Mouse (Mus musculus) urinary bladder, postnatal 36 days (tissue): ENCODE measurements around the gene Gabbr1.
"Not testable (repeated sequence)": the region's sequence is repeated elsewhere in the genome, so short reads cannot be mapped to it uniquely, and the experiment has no call there.

Source experiments
- DNase-seq, 2 experiments: peaks; one replicate each; pipeline ENCODE4 v3.0.0; 2022; ENCODE audit warnings: low spot score in 2 of 2, mixed read lengths in 1 of 2

Gene Gabbr1

DNA sequence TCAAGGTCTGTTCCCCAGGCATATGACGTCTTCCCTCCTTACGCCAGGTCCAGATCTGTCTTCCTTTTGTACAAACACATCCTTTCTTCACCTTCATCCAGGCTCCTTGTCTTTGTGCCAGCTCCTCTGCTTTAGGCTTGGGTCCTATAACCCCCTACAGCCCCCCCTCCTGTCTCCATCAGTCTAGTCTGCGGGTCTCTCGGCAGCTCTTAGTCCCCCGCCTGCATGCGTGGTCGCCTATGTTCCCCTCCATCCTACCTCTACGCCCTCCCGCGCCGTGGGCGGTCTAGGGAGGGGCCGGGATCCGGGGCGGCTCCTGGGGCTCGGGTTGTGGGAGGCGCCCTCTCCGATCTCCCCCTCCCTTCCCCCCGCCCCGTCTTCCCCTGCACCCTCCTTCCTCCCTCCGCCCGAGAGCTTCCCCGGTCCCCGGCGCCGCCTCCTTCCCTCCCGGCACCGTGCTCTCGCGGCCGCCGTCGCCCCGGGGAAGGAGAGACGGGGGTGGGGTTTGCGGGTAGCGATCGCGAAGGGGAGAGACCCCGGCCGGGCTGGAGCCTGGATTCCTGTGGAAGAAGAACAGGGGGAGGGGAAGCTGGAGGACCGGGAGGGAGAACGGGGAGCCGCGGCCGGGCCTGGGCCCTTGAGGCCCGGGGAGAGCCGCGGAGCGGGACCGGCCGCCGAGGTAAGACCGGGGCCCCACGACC is at the start of gene Gabbr1:
Gabbr1 (plus strand) TSS at position 356 of the 701 bp plus-strand sequence.
- DNase-seq: peak; percentile 62 to 78

DNA sequence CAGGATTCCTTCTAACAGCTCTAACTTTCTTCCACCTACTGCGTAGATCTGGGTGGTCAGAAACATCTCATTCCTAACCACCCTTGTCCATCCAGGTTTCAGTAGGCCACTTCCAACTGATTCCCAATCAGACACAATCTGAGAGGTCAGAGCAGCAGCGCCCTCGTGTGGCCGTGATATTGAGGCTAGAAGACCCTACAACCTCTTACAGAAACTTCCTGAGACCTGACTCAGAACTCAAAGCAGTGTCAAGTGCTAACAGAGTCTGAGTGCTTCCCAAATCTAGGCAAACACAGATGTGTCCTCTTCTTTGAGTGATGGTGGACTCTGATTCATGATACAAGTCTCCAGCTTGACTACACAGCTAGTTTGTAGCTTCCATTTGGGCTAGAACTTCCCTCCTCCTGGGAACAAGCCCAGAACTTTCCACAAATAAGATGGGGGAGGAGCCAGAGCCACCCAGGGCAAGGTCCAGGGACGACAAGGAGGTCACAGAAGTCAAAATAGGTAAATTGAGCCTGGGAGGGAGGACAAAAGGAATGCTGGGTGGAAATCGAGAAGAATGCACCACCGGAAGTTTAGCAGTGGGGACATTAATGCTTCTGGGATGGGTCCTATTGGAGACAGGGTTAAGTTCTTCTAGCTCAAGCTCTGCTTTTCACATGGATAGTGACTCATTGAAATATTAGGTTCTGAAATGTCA is 48.6 kb upstream of the Gabbr1 start:
- DNase-seq: peak; percentile 55 to 75

DNA sequence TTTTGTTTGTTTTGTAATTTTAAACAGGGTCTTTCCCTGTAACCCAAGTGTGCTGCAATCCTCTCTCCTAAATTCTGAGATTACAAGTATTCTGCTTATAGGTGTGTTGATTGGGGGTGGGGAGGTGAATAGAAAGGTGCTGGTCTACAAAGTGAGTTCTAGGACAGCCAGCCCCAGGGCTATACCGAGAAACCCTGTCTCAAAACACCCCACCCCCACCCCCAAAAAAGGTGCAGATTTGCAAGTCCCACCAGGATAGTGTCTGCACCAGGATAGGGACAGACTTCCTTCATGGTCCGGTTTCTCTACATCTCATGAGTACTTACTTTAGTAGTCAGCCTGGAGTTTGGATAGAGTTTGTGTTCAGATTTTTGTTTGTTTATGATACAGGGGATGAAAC is 47.3 kb upstream of the Gabbr1 start:
- DNase-seq: no peak

DNA sequence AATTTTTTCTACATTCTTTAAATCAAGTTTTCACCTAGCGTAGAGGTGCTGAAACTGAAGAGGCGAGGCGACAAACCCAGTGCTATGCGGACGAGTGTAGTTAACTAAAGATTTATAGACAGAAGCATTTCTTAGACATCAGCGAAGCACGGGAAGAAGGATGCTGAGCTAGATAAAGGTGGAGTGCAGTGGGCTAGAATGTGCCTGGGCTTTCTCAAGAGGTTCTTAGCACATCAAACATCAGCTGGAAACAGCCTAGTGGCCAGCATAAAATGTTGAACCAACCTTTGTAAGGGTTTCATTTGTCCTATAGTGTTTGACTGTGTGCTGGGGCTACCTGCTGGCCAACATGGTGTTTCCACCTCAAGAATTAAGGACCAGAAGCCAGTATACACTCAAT is 44.9 kb upstream of the Gabbr1 start, which contains the start of gene Zfp57:
Zfp57 (plus strand) TSS at position 301 of the 400 bp plus-strand sequence.
- no peak for DNase-seq

DNA sequence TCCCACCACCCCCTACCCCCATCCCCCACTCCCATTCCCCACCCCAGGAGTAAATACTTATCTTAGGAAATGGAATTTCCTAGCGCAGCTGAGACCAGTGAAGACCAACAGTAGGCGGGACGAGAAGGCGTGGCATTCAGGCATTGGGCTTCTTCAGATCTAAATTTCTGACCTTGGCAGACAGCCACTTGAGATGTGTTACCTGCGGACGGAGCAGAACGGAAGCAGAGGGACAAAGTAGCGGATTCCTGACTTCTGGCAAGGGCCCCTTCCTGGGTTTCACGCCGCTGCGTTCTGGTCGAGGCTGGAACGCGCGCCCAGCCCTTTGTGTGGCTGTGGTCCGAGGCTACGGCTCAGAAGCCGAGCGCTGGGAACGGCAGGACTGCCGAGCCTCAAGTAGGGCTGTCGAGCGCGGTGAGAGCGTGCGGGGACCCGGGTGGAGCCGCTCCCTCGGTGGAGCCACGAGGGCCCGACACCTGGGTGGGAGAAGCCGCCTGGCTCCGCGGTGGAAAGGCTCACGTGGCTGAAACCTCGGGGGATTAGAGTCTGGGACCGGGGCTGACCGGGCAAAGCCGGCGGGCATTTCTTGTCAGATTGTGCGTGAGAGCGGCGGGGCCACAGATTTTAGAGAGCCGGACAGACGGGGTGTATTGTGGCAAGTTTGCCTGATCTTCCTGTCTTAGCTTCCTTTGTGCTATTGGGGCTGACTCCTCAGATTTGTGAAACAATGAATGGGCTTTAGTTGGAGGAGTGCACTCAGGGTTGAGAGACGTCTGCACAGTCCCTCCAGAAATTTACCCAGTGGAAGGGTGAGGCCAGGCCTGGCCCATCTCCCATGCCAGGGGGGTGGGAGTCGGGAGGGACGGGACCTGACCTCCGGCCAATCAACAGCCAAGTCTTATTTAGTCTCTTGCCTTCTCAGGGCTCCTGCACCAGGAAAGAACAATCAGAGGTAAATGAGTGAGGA is 43.1 kb upstream of the Gabbr1 start:
- DNase-seq: peak; percentile 46 to 53

DNA sequence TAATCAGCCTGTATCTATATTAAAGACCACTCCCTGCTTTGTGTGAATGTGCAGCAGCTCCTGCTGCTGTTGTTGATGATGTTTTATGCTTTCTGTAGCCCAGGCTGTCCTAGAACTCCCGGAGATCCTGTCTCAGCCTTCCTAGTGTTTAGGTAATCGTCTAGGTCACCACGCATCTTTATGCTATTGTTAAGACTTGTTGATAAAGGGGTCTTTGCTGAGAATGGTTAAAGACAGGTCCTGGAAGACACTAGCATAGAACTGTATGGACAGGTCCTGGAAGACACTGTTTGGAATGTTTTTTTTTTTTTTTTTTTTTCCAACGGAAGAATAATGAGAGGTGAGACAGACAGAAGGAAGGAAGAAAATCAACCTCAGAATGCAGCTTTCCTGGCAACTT is 42.4 kb upstream of the Gabbr1 start:
- DNase-seq: no peak

DNA sequence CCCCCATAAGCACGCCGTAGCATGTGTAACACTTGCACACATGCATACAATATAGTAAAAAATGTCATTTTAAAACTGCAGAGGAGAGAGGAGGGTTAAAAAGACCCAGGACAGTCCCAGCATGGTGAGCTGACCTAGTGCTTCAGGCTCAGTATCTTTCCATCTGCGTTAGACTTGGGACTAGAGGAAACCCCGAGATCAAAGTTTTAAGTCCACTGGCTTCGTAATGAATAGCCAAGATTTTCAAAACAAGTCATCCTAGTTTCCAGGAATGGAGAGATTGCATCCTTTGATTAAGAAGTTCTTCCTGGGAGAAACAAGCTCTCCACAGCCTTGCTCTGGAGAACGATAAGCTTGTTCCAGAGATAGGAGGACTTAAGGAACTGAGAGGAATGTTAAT is 37.6 kb upstream of the Gabbr1 start:
- DNase-seq: no peak

DNA sequence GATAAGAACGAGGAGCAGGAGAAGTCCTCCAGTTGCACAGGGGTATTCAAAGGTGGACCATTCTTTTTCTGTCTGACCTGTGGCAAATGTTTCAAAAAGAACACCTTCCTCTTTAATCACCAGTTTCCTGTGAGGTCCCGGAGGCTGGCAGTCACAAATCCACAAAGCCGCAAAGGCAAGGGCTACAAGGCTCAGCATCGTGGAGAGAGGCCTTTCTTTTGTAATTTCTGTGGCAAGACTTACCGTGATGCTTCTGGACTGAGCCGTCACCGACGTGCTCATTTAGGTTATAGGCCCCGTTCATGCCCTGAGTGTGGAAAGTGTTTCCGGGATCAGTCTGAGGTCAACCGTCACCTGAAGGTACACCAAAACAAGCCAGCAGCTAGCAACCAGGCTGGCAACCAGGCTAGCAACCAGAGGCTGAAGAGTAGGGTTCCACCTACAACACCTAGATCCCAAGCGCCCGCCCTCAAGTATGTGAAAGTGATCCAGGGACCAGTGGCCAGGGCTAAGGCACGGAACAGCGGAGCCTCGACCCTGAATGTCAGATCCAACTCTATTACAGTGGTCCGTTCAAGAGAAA is 36.2 kb upstream of the Gabbr1 start:
- no peak for DNase-seq

DNA sequence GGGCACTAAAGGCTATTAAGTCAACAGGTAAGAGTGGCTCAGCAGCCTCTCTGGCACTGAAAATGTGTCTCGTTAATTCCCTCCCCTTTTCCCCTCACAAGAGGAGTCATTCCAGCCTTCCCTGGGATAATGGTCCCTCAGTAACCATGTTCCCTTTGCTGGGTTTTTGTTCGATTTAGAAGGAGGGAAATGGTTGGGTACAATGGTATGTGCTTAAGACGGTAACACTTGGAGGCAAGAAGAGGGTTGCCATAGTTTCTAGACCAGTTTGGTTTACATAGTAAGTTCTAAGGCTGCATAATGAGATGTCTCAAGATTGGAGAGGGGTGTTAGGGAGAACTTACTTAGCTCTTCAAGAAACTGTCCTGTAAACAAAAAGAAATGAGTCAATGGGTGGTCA is 34.0 kb upstream of the Gabbr1 start:
- no peak for DNase-seq

DNA sequence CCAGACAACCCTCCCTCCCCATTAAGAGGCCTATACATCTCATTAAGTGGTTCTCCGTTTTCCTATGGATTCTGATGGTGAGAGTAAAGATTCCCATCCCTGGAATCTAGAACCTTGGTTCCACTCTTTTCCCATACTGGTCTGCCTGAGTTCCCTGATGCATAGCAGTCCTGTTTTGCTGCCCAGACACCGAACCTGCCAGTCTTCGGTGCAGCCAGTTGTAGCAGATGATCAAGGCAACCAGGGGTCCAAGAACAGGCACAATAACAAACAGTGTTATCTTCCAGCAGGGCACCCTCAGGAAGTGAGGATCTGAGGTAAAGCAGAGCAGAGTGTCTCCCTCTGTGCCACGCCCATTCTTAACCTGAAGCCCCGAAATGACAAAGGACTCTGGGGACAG is 33.6 kb upstream of the Gabbr1 start:
- no peak for DNase-seq

DNA sequence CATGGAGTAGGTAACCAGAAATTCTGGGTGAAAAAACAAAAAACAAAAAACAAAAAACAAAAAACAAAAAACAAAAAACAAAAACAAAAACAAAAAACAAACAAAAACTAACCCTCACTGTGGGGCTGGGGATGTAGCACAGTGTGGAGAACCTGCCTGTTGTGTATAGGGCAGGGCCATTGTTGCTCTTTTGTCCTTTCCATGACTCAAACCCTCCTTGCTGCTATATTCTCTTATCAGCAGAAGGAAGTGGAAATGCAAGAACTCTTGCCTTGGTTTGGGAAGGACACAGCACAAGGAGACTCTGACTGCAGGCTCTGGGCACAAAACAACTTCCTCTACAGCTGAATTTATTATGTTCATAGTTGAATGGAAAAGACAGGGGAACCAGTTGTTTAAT is 29.4 kb upstream of the Gabbr1 start:
- no peak for DNase-seq

DNA sequence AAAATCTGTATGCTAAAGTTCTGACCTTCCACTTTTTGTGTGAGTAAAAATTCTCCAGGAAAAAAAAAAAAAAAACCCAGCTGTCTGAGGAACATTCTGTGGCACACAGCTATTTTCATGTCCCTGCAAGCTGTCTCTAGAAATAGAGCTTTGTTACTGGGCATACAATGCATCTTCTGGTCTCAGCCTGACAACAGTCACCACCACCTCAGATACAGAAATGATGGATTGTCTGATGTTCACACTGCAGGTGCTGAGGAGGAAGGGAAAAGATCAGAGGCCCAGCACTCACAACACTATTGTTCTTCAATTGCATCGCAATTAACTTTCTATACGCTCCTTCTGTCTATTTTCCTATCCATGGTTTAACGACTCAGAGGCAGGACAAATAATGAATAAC is 27.4 kb upstream of the Gabbr1 start:
- no peak for DNase-seq

DNA sequence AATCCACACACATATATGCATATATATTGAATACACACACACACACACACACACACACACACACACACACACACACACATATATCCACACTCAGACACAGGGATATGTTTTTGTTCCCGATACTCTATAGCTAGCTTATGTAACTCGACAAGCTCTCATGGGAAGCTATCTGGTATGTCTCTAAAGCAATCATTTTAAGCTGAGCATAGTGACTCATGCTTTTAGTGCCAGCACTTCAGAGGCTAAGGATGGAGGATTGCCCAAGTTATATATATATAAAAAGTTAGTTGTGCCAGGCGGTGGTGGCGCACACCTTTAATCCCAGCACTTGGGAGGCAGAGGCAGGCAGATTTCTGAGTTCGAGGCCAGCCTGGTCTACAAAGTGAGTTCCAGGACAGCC is 26.5 kb upstream of the Gabbr1 start:
- DNase-seq: not testable (repeated sequence)

DNA sequence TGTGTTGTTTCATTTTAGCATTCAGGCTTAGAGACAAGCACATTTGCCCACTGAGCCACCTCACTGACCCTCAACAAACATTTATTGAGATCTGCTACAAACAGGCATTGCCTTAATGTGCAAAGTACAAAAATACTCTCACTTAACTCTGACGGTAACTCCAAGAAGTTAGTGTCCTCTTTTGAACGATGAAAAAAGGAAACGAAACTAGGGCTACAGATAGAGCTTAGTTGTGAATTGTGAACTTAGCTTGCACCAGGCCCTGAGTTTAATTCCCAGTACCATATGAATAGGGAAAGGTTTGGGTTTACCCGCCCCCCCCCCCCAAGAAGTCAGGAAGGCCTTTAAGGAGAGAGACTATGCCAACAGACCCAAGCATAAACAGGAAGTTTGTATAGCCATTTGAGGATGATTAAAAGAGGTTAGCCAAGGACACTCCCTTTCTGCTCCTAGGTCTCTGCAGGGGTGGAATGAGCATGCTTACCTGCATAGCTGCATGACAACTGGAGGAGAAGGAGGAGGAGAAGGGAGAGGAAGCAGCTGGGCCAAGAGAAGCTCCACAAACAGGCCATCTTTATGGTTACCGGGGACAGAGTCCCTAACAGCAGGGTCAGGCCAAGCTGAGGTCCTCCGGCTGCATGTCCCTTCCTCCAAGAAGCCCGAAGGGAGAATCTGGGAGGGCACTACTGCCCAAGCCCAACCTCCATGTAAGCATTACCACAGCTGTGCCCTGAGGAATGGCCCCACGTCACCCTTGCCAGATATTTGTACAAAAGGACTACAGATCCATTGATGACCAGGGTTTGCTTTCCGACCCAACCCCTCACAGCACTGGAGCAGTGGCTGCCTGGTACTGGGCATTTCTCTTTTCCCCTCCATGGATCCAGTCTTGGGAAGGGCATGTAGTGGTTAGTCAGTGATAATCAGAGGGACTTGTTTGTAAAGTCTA is 22.9 kb upstream of the Gabbr1 start, which contains the start of gene Mog:
Mog (minus strand) TSS at position 771 of the 949 bp plus-strand sequence.
- DNase-seq: no peak

DNA sequence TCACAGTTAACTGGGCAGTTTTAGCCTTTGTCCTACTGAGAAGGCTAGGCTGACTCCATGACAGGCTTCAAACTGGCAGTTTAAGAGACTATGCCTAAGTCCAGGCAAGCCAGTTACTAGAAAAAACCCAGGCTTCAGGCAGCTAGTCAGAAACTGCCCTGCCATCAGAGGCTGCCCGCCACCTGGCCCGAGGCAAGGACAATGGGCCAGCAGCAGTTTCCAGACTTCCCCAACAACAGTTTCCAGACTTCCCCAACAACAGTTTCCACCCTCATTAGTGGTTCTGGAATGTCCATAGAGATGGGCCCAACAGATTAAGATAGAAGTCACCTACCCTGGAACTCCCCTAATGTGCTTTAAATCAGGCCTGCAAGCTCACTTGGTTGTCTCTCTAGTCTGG is 19.3 kb upstream of the Gabbr1 start:
- no peak for DNase-seq

DNA sequence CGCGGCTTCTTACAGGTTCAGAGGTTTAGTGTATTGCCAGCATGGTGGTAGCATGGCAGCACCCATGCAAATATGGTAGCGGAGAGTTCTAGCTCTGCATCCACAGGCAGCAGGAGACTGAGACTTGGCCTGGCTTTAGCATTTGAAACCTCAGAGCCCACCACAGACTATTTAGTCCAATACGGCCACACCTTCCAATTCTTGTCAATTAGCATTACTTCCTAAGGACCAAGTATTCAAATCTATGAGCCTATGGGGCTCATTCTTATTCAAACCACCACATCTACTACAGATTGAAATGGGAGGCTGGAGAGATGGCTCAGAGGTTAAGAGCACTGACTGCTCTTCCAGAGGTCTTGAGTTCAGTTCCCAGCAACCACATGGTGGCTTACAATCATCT is 18.3 kb upstream of the Gabbr1 start:
- no peak for DNase-seq

DNA sequence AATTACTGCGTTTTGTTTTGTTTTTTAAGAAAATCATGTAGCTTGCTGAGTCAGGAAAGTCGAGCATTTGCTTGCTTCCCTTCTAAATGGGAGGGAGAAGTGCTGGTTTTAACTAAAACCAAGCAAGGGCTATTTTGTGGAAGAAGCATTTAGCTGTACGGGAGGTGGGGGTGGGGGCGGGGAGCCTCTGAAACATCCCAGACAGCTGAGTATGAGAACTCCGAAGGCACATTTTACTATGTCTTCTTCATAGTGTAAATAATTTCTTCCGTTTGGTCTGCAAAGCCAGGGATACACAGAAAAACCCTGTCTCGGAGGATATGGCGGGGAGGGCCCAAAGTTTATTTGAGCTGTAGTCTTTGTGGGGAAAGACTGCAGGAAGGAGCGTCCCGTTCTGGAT is 17.6 kb upstream of the Gabbr1 start:
- DNase-seq: no peak

DNA sequence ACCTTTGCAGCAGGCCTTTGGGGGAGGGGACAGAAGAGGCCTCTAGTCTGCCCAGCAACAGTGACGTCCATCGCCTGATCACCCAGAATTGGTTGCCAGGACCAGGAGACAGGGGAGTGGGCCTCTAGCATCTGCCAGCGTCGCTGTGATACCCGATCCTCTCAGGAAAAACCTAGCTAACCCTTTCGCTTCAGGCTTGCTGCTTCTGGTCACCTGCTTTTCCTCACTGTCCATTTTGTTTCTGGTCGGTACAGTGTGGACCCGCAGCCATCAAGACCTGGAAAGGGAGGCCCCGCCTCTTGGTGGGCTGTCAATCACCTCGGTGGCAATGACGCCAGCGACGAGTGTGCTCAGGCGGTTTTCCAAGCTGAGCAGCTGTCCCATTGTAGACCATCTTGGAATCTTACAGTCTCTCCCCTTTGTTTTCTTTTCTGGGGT is 17.1 kb upstream of the Gabbr1 start:
- DNase-seq: peak; percentile 85

DNA sequence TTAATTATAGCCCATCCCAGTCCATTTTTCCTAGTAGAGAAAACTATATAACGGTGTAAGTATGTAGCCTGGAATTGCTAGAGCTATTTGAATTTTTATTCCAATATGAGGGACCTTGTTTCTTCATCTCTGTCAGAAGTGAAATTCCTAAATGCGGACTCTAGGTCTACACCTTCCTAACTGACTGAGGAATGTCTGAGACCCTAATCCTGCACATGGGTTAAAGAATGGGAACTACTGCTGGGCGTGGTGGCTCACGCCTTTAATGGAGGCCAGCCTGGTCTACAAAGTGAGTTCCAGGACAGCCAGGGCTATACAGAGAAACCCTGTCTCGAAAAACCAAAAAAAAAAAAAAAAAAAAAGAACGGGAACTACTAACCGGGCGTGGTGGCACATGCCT is 16.6 kb upstream of the Gabbr1 start:
- no peak for DNase-seq

DNA sequence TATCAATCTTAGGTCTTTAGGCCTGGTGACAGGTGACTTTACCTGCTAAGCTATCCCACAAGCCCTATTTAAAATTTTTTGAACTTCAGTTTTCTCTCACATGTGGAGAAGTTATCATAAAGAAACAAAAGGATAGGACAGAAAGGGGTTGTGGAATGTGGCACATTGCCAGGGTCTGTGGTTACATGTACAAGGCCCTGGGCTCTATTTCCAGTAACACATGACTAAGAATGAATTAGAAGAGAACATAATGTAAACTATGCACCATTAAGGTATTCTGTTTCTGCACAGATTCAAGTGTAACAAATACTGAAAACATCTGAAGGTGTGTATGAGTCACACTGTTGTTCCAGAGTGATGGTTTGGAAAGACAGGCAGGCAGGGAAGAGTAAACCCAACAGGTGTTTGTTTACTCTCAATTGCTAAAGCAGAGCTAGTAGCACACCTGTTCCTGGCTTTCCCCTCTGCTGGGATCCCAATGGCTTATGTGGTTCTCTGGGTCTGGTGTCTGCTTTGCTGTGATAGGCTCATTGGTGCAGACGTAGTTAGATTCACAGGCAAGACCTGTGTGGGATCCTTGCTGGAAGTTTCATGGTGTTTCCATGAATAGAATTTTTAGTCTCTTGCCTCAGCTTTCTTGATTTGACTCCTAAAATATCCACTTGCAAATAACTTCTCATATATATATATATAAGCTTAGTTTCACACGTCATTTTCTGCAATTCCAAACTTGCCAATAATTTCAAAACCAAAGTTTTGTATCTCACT is 6.5 kb upstream of the Gabbr1 start:
- DNase-seq: no peak
